Mouse (Mus musculus): ENCODE measurements around the gene Cdc5l. TPM values are rescaled to one million over a fixed set of nuclear protein-coding genes. Genes with fewer than 3 reads are reported as not detected.
"Not testable (repeated sequence)": the region's sequence is repeated elsewhere in the genome, so short reads cannot be mapped to it uniquely, and the experiment has no call there.

Cdc5l gene
- 9.8 and 13.7 TPM in 2 replicates for polyA plus RNA-seq (2012; rRNA removed)

DNA sequence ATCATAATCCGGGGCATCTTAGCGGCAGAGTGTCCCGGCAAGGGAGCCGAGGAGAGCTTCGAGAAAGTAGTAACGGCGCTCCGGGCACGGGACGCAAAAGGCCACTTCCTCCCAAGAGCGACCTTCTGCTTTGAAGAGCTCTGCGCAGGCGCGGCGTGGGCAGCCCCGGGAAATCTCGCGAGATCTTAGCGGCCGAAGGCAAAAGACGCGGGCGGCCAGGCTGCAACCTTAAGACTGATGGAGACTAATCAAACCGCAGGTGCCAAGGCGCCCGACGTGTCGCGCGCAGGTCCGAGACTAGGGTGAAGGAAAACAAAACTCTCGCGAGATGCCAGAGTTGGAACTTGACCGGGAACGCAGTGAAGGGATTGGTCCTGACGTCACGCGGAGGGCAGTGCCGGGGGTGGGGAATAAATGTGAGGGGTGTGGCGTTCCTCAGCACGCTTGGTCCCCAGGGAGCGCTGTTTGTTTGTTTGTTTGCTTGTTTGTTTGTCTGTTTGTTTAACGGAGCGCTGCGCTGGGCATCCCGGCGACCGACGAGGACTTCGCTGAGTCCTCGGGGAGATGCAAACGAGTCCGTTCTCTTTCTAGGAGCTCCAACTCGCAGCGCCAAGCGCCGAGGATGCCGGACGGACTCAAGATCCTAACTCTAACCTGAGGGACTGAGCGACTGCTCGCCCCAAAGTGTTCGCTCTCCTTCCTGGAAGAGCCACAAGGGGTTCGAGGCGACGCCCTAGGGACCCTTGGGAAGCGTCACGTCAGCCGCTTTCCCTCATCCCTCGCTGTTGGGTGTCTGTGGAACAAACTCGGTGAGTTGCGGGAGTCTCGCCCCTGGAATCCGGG lies at the start of gene Cdc5l:
Cdc5l (minus strand) TSS at position 319 of the 843 bp plus-strand sequence.
- DNase-seq (ENCODE audit: low read depth), result peak; percentile 86

DNA sequence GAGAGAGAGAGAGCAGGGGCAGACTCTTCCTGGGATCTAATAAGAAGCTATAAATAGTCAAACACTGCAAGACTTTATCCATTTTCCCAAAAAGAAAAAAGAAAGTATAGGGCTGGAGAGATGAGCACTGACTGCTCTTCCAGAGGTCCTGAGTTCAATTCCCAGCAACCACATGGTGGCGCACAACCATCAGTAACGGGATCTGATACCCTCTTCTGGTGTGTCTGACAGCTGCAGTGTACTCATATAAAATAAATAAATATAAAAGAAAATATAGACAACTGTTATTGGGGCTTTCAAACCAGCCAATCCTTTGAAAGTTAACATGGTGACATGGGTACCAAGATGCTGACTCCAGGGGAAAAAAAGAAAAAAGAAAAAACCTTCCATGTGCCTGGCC lies 46.9 kb upstream of the Cdc5l start:
- DNase-seq (ENCODE audit: low read depth), result no peak

DNA sequence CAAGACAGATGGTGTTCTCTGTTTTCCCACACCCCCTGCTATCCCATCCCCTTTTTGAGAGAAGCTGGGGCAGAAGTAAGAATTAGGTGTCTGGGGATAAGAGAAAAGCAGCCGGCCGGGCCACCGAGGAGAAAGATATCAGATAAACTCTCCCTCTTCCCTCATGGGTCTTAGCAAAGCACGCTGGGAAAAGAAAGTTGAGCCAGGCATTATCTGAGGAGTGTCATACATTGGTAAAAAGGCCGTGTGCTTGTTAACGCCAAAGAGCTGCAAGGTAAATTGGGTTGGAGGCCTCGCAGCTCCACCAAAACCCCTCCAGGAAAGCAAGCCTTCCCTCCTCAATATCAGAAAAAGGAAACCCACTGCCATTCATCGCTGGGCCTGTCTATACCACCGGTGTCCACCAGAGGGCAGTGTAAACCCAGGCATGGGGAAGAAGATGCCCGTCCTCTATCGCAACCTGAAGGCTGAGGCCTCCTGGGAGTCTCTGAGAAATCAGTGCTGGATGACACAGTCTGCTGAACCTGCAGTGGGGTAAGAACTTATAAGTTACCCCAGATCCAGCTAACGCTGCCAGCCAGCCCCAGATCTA lies 44.8 kb upstream of the Cdc5l start:
- DNase-seq (ENCODE audit: low read depth), result no peak

DNA sequence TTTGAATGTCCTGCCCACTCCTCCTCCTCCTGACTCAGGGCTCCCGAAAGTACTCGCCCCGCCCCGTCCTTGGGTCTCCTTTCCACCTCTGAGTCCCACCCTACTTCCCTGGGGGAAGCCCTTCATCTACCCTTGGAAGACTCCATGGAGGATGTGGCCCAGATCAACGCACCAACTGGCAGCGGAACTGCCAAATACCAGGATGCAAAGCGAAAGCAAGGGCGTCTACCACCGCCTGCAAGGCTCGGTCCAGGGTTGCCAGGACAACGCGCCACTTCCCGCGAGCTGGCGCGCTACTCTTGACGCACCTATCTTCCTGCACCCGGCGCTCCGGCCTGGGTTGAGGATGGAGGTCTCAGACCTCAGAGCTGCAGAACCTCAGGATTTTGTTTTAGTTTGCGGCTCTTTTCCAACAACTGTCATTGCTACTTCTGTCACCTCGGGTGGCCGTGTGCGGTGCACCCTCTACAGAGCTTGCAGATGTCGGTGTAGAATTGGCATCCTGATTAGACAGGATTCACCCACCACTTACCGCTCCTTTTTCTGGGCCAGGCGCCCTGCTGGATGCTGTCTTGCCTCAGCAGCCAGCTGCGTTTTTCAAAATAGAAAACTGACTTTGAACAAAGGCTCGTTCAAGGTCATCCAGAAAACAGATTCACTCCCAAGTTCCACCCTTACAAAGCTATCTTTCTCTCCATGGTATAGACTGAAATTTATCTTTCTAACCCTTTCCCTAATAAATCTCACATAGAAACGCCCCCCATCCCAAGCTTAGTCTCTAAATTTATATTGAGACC lies 41.3 kb upstream of the Cdc5l start, which contains the start of gene Spats1:
Spats1 (minus strand) TSS at position 747 of the 797 bp plus-strand sequence.
- no peak for DNase-seq (ENCODE audit: low read depth)

DNA sequence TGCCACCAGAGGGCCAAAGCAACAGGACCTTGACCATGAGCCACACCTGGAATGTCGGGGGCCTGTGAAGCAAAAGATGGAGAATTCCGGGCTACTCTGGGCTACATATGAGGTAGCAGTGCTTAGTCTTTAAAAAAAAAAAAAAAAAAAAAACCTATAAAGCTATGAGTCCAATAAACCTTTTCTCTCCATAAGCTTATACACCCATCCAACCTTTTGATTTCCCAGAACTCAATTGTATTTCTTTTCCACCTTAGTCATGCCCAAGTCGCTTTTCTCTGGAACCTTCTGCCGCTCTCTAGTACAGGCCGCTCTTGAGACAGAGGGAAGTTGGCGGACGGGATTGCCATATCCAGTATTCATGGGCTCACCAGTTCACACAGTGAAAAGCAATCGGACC lies 40.6 kb upstream of the Cdc5l start:
- DNase-seq (ENCODE audit: low read depth), result no peak

DNA sequence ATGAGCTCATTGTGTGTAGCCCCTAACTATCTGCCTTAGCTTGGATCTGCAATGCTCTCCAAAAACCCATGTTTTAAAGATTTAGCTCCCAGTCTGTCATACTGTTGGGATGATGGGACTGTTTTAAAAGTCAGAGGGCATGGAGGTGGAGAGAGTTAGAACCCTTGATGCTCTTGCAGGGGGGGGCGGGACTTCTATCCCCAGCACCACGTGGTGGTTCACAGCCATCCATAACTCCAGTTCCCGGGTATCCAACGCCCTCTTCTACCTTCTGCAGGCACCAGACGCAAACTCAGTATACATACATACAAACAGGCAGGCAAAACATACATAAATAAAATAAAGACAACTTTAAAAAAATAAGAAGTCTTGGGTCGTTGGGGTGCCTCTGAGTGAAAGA lies 40.1 kb upstream of the Cdc5l start:
- no peak for DNase-seq (ENCODE audit: low read depth)

DNA sequence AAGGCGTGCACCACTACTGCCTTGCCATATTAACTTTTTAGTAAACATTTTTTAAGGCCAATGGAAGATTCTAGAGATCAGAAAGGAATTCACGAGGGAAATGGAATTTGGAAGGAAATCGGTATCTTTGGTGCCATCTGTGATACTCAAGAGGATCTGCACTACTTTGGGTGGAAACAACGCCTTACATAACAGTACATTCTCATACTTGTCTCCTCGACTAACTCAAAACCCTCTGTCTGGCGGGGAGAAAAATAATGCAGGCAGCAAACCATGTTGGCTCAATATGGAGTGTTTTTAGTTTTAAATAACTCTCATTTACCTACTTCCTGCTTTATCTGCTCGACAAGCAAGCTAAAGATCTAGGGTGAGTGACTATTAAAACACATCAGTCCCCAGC lies 37.2 kb upstream of the Cdc5l start:
- no peak for DNase-seq (ENCODE audit: low read depth)

DNA sequence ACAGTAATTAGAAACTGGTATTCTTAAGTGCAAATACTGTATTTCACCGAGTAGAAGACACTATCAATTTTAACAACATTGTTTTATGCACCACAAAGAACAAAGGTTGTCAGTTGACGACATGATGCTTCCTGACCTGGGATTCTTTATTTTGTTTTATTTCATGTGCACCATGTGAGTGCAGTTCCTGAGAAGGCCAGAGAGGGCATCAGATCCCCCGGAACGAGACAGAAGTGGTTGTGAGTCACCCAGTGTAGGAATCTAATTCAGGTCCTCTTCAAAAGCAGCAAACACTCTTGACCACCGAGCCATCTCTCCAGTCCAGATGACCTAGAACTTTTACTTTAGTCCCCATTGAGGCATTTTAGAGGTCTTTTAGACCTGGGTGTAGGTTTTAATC lies 34.8 kb upstream of the Cdc5l start:
- no peak for DNase-seq (ENCODE audit: low read depth)

DNA sequence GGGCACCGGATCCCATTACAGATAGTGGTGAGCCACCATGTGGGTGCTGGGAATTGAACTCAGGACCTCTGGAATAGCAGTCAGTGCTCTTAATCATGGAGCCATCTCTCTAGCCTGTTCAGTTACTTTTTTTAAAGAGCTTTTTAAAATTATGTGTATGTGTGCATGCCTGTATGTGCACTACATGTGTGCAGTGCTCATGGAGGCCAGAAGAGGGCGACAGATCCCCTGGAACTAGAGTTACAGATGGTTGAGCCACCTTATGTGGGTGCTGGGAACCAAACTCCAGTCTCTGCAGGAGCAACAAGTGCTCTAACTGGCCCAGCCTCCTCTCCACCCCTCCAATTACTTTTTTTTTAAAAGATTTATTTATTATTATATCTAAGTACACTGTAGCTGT lies 33.2 kb upstream of the Cdc5l start:
- DNase-seq (ENCODE audit: low read depth), result no peak

DNA sequence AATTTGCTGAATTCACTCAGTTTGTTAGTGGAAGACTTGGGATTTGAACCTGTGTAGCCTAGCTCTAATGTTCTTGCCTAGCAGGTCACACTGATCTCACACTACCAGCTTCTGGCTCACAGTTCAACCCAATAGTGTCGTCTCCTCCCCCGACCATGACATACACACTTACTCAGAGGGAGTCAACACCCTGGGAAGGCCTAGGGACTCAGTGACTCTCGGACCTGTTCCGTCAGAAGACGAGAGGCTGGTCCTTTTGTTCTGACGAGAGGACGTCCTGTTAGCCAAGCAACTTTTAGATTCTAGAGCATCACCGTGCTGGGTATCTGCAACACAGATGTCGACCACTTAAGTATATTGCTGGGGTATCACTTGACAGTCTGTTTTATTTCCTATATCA lies 30.7 kb upstream of the Cdc5l start:
- DNase-seq (ENCODE audit: low read depth), result no peak

DNA sequence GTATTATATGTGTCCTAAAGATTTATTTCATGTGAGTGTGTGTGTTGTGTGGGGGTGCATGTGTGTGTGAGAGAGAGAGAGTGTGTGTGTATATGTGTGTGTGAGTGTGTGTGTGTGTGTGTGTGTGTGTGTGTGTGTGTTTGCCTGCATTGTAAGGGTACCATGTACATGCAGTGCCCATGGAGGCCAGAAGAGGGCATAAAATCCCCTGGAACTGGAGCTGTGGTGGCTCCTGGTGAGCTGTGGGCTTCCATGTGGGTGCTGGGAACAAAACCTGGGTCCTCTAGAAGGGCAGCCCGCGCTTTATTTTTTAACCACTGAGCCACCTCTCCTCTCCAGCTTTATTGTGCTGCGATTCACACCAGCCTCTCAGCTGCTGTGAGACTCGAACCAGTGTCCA lies 29.0 kb upstream of the Cdc5l start:
- no peak for DNase-seq (ENCODE audit: low read depth)

DNA sequence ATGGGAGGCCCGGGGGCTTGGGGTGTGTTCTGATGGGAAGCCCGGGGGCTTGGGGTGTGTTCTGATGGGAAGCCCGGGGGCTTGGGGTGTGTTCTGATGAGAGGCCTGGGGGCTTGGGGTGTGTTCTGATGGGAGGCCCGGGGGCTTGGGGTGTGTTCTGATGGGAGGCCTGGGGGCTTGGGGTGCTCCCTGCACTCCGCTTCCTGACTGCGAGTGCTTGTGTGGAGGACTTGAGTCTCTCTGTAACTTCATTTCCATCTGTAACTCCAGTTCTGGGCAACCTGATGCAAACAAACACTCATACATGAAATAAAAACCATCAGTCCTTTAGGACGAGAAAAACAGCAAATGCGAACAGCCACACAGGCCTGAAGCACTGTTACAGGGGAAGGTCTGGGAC lies 25.5 kb upstream of the Cdc5l start:
- no peak for DNase-seq (ENCODE audit: low read depth)

DNA sequence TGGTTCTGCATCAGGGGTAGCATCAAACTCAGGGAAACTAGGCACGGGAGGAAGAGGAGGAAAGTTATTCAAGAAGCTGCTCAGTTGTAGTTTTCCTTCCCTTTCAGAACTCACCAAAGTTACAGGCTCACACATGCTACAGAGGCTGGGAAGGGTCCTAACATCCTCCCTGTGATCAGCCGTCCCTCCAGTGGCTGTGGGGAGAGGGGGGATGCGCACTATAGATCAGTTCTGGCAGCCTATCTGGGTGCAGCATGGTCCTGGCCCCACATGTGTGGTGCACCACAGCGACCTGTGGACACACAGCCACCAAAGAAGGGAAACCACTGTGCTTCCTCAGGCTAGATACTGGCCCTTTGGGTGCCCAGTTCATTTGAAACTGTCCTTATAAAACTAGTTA lies 25.0 kb upstream of the Cdc5l start:
- no peak for DNase-seq (ENCODE audit: low read depth)

DNA sequence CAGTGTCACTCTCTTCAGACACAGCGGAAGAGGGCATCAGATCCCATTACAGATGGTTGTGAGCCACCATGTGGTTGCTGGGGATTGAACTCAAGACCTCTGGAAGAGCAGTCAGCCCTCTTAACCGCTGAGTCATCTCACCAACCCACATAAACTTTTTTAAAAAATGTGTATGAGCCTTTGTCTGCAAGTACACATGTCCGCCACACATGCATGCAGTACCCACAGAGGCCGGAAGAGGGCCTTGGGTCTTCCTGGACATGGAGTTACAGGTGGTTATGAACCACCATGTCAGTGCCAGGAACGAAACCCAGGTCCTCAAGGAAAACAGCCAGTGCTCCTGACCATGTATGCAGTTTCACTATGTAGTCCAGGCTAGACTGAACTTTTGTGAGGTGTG lies 23.9 kb upstream of the Cdc5l start:
- no peak for DNase-seq (ENCODE audit: low read depth)

DNA sequence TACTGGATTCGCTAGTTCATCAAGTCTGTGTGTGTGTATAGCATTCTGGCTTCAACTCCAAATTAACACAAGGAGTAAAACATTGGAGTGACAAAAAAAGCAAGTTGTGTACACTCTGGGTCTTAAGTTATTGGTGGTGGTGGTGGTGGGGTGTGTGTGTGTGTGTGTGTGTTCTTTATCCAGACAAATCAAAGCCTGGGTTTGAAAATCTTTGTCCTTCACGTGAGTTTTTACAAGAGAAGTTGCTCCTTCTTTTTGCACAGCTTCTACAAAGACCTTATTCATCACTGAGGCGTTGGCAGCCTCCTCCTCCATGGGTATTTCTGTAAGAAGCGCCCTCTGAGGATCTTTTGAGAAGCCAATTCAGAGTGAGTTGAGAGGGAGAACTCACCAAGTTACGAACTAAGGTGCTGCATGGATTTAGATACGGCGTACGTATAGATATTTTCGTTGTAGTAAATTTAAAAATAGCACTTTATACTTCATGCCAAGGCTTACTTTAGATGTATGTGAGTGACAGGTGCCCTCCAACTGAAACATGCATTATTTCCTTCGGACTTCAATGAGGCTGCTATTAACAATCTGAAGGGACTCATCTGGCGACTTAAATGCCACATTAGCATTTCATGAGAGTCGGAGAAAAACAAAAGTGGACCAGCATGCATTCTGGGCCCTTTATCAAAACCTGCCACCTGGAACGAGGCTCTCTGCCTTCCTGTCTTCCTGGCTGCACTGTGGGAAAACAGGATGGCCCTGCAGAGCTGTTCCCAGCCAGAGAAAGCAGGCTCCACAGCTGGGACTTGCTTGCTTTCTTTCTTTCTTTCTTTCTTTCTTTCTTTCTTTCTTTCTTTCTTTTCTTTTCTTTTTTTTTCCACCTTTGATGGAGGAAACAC lies 23.0 kb upstream of the Cdc5l start:
- DNase-seq (ENCODE audit: low read depth), result no peak

DNA sequence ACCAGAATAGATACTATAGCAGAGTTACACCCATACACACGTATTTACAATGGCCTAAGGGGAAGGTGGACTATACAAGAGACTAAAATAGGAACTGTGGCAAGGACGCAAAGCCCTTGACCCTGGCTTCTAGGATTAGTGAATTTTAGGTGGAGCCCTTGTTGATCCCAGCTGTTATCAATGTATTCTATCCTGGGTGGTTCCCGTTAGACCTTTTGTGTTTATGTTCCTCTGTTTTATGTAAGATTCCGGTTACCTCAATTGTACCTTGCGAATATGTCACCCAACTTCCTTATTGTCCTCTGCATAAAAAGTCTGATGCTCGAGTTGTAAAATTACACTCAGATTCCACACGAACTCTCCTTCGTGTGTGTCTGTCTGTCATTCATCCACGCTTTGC lies 22.2 kb upstream of the Cdc5l start:
- DNase-seq (ENCODE audit: low read depth), result not testable (repeated sequence)

DNA sequence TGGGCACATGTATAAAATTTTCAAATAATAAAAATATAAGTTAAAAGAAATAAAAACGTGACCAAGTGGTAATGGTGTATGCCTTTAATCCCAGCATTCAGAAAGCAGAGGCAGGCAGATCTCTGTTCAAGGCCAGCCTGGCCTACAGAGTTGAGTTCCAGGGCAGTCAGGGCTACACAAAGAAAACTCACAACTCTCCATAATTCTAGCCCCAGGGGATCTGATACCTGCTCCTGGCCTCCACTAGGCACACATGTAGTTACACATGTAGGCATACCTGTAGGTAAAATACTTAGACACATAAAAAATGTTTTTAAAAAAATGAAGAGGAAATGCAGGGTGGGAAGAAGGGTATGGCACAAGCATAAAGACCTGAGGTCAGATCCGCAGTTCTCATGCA lies 21.3 kb upstream of the Cdc5l start:
- DNase-seq (ENCODE audit: low read depth), result no peak

DNA sequence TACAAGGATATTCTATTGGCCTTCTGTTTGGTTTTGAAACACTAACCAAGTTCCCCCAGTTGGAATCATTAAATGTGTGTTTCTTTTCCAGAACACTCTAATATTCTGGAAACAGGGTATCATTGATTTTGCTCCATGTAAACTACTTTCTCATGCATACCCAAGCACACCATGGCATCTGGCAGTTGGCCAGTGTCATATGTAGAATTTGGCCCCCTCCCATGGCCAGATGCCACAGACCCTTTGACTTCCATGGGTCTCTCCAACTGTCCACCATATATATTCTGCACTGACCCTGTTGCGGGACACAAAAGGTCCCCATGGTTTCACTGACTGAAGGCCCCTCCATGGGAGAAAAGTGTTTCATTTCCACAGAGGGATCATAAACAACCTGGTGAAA lies 18.7 kb upstream of the Cdc5l start:
- DNase-seq (ENCODE audit: low read depth), result no peak

DNA sequence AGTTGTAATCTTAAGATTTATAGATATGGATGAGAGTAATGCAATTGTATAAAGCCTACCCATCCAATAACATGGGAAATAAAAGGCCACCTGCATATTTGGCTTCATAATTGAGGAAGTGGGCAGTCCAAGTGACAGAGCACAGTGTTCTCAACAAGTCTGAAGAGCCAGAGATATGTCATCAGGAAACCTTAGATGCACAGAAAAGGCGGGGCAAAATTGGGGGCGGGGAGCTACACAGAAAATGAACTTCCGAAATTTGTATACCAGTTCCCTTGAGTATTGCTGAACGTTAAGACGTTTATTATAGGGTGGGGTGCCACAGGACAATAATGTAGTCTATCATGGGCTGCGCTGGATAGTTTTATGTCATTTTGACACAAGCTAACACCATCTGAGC lies 16.6 kb upstream of the Cdc5l start:
- DNase-seq (ENCODE audit: low read depth), result no peak

DNA sequence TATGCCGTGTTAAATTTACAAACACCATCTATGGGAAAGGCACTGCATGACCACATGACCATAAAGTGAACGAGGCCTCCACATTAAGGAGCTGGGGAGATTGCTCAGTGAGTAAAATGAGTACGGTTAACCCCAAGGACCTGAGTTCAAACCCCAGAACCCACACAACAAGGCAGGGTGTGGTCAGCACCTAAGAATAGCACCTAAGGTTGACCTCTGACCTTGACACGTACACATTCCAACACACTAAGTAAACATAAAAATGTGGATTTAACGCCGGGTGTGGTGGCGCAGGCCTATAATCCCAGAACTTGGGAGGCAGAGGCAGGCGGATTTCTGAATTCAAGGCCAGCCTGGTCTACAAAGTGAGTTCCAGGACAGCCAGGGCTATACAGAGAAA lies 16.0 kb upstream of the Cdc5l start:
- DNase-seq (ENCODE audit: low read depth), result no peak

DNA sequence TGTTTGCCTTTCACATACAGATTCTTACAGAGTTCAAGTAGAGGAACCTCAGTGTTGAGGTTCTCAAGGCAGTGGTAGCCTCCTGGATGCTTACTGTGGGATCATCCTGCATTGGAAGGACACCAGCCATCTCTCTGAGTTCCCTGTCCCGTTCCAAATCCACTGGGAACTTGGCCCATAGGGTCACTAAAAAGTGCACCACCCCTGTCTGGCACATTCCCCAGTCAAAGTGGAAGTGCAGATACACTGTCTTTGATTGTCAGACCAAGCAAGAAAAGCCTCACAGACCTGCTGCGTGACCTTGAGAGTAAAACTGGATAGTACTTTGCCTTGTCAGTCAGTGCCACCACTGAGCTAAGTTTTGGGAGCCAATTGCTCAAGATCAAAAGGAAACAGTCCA lies 13.5 kb upstream of the Cdc5l start:
- DNase-seq (ENCODE audit: low read depth), result no peak

DNA sequence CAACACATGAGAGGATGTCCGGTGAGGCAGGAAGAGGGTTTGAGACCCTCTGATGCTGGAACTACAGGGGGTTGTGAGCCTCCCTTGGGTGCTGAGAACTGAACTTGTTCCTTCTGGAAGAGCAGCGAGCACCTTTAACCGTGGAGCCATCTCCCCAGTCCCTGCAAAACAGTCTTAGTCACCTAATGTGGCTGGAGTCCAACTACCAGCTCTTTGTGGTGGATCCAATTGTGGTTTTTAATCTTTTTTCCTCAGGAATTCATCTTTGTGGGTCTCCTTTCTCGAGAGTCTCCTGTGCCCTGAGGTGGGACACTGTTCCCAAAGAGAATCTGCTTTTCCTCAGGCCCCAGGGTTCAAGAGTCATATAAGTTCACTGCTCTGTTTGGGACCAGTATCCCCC lies 12.4 kb upstream of the Cdc5l start:
- no peak for DNase-seq (ENCODE audit: low read depth)

All from gonadal fat pad, adult 2 months (tissue).